Mouse (Mus musculus) kidney, postnatal 36 days (tissue): Measurements from ENCODE around the gene Zfp40.
A peak's percentile ranks its signal among the peaks of the same experiment; 100 is the strongest.

Source experiments
- DNase-seq, 2 experiments: peaks; one replicate each; pipeline ENCODE4 v3.0.0; 2021 to 2022; ENCODE audit warnings: mixed read lengths in 2 of 2

Zfp40 gene

GRCm38 (mm10) chr17:23192453-23193379 lies at the start of gene Zfp40:
Gene Zfp40, minus strand, starts transcription at chr17:23193252.
- DNase-seq: peak; percentile 96 to 97

GRCm38 (mm10) chr17:23218320-23218719 lies 25.3 kb upstream of the Zfp40 start:
- no peak for DNase-seq

DNA sequence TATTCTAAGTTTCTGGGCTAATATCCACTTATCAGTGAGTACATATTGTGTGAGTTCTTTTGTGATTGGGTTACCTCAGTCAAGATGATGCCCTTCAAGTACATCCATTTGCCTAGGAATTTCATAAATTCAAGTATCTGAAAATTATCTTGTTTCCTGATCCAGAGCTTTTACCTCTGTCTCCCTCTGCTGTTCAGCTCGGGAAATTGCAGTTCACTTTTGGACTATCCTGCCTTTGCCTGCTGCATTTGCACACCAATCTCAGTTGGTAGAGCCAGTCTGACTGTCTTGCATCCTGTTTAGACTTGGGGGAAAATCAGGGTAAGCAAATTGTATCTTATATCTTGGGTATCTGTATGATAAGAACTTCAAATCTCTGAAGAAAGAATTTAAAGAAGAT lies 6.8 kb upstream of the Zfp40 start:
- peak in 1 of 2 experiments; percentile 30 for DNase-seq

GRCm38 (mm10) chr17:23193441-23193840 lies 389 bp upstream of the Zfp40 start:
- DNase-seq: peak; percentile 58 to 70

- peak; percentile 49 to 59 for DNase-seq
Observed at GRCm38 (mm10) chr17:23187680-23188079, 5.4 kb downstream of the Zfp40 start.
